Mouse (Mus musculus) mammary gland, adult 2 months (tissue): ENCODE measurements around the gene Zdhhc16. TPM values are rescaled to one million over a fixed set of nuclear protein-coding genes. Genes with fewer than 3 reads are reported as not detected.

Experiments
- polyA plus RNA-seq: library from polyadenylated mRNA; depleted of rRNA; stranded (reverse); fragments of >200 nt; gene quantifications from 2 replicates; pipeline ENCODE4 v1.2.3, GENCODE M21; 2012; ENCODE audit warnings: low replicate concordance; rRNA removed

Zdhhc16 gene
- 104 and 105 TPM in 2 replicates for polyA plus RNA-seq

GRCm38 (mm10) chr19:41933179-41934086 lies at the start of gene Zdhhc16, which contains the start of gene Exosc1:
TSS of gene Zdhhc16 (plus strand) at chr19:41933480.
TSS of gene Exosc1 (minus strand) at chr19:41933423.

GRCm38 (mm10) chr19:41895460-41896318 lies 37.6 kb upstream of the Zdhhc16 start, which contains the start of gene Rrp12:
TSS of gene Rrp12 (minus strand) at chr19:41896173.

GRCm38 (mm10) chr19:41911178-41912073 lies 21.9 kb upstream of the Zdhhc16 start, which contains the start of gene Pgam1:
TSS of gene Pgam1 (plus strand) at chr19:41911923.

GRCm38 (mm10) chr19:41980819-41981594 lies 47.7 kb downstream of the Zdhhc16 start, which contains the start of gene Mms19:
TSS of gene Mms19 (minus strand) at chr19:41981157.

GRCm38 (mm10) chr19:41981595-41981927 lies 48.3 kb downstream of the Zdhhc16 start, which contains the start of gene Ubtd1:
TSS of gene Ubtd1 (plus strand) at chr19:41981763.

Other genes starting within 250 kb of the Zdhhc16 start
- 0.24 and 0.47 TPM in 2 replicates for gene Slit1, start 189.8 kb upstream of the Zdhhc16 start, polyA plus RNA-seq
- 2.0 and 6.0 TPM in 2 replicates for gene Arhgap19, start 131.4 kb upstream of the Zdhhc16 start, polyA plus RNA-seq
- 3.4 and 15.2 TPM in 2 replicates for gene Frat1, start 103.5 kb upstream of the Zdhhc16 start, polyA plus RNA-seq
- 2.9 and 8.2 TPM in 2 replicates for gene Frat2, start 85.3 kb upstream of the Zdhhc16 start, polyA plus RNA-seq
- gene Rrp12, start 37.3 kb upstream of the Zdhhc16 start, polyA plus RNA-seq = 7.6 and 10.6 TPM in 2 replicates
- gene Pgam1, start 21.6 kb upstream of the Zdhhc16 start, polyA plus RNA-seq = 278 and 280 TPM in 2 replicates
- gene Exosc1, start 57 bp upstream of the Zdhhc16 start, polyA plus RNA-seq = 10.3 and 14.7 TPM in 2 replicates
- 70.6 and 91.6 TPM in 2 replicates for gene Mms19, start 47.7 kb downstream of the Zdhhc16 start, polyA plus RNA-seq
- 36.5 and 41.0 TPM in 2 replicates for gene Ubtd1, start 48.3 kb downstream of the Zdhhc16 start, polyA plus RNA-seq
- 0.12 and 8.7 TPM in 2 replicates for gene Ankrd2, start 102.5 kb downstream of the Zdhhc16 start, polyA plus RNA-seq
- 3.9 and 4.8 TPM in 2 replicates for gene Hoga1, start 112.1 kb downstream of the Zdhhc16 start, polyA plus RNA-seq
- gene 4933411K16Rik, start 118.8 kb downstream of the Zdhhc16 start, polyA plus RNA-seq = 0.69 and 0.82 TPM in 2 replicates
- 4.9 and 5.3 TPM in 2 replicates for gene Morn4, start 152.9 kb downstream of the Zdhhc16 start, polyA plus RNA-seq
- gene Pi4k2a, start 157.0 kb downstream of the Zdhhc16 start, polyA plus RNA-seq = 33.2 and 36.6 TPM in 2 replicates
- gene Avpi1, start 195.6 kb downstream of the Zdhhc16 start, polyA plus RNA-seq = 14.4 and 29.2 TPM in 2 replicates
- 95.8 and 131 TPM in 2 replicates for gene Marveld1, start 213.9 kb downstream of the Zdhhc16 start, polyA plus RNA-seq
- gene Zfyve27, start 230.5 kb downstream of the Zdhhc16 start, polyA plus RNA-seq = 42.5 and 51.1 TPM in 2 replicates